Mouse (Mus musculus) natural killer cell, adult 2 months (primary cell): ENCODE measurements around the gene Fnip1.

Experiments
- DNase-seq, 2 experiments: peaks; one replicate each; pipeline ENCODE4 v3.0.0; 2022; ENCODE audit warnings: low spot score in 2 of 2

Fnip1 gene

DNA sequence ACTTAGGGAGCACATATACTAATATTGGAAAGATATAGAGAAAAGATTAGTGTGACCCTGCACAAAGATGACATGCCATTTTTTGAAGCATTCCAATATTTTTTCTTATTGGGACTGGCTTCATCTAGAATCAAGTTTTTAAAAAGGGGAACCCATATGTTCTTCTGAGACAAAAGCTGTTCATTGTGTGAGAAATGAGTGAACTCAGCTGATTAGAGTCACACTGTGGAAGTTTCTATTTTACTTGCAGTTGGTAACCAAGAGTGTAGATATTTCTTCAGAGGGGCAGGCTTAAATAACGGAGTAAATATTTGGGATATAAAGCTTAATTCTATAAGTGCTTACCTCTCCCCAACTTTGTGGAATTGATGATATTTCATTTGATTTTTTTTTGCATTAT is 20.2 kb downstream of the Fnip1 start:
- DNase-seq, result no peak

DNA sequence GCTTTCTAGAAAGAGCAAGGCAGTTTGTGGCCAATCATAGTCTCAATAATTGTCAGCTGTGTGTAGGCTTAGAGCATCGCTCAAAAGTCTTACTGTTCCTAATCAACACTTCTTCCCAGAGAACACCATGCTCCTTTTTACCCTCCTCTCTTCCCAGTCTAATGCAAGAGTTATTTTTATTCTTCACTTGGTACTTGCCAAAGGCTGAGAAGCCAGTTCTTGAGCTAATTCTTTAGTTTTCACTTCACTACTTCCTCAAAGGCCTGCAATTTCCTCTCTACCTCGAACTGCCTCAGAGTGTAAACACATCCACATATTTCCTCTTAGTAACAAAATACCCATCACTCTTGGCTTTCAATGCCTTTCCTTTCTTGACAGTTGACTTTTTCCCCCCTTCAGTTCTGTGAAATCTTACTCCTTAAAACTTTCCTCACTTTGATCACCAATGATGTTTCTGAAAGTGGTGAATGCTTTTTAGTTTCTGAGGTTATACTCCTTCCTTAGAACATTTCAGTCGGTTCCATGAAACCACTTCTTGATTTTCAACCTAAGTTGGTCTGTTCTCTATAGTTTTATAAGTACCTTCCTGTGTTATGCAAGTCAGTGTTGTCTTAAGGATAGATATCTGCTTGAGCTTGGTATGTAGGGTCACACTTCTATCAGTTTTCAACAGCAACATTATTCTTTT is 26.7 kb downstream of the Fnip1 start:
- no peak for DNase-seq

DNA sequence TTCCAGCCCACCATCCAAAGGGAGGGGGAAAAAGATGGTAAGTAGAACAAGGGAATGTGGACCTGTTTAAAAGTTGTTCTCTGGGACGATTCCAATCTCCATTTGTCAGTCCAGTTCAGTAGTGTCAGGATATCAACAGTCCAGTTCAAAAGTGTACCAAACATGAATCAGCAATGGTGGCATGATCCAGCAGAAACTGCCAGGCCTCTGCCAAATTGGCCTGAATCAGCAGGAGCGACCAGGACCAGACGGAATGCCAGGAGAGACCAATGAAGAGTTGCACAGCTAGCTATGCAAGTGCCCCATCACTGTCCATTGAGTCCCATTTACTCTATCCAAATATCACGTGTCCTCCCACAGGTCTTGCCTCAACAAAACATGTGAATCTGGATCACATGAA is 34.2 kb downstream of the Fnip1 start:
- DNase-seq, result no peak

DNA sequence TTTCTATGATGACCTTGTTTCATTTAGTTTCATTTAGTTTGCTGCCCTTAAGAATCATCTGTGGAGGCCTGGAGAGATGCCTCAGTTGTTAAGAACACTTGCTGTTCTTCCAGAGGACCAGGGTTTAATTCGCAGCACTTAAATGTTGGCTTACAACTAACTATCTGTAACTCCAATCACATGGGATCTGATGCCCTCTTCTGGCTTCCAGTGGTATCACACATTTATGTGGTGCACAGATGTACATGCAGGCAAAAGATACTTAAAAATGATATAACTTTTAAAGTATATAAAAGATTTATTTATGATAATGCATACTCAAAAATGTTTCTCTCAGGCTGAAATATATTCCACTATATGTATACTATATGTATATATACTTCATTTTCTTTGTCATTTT is 40.4 kb downstream of the Fnip1 start:
- DNase-seq, result no peak

DNA sequence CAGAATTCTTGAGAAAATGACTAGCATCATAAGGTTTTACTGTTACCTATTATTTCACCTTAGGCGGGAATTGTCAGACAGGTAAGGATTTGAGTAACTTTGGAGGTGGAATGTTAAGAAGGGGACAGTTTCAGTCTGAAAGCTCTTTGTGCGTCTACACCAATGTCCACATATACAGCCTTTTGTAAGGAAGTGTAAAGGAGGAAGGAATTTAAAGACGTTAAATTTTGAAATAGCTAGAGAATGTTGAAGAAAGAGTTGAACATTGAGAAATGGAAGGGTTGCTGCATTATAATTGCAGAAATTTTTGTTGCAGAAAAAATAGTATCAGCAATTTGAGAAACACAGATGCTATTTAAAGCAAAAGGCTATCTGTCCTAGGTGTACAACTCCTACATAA is 48.0 kb downstream of the Fnip1 start:
- no peak for DNase-seq

DNA sequence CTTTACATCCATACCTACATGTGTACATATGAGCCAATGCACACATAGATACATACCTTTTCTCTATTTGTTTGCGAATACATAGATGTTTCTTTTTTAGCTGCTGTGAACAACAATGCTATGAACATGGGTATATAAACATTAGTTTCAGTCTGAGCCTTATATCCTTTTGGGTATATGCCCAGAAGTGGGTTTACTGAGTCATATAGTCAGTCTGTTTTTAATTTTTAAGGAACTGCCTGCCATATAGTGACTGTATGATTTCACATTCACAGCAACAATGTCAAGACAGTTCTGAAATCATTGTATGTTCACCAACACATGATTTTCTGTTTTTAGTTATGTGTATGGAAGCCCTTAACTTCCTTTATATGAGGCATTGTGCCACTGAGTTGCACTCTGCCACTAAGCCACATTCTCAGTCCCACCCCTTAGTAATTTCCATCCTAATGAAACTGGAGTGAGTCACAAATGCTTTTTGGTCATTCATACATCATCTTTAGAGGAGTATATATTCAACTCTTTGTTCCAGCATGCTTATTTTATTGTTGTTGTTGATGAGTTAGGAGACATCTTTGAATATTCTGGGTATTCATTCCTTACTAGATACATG is 54.1 kb downstream of the Fnip1 start:
- no peak for DNase-seq

DNA sequence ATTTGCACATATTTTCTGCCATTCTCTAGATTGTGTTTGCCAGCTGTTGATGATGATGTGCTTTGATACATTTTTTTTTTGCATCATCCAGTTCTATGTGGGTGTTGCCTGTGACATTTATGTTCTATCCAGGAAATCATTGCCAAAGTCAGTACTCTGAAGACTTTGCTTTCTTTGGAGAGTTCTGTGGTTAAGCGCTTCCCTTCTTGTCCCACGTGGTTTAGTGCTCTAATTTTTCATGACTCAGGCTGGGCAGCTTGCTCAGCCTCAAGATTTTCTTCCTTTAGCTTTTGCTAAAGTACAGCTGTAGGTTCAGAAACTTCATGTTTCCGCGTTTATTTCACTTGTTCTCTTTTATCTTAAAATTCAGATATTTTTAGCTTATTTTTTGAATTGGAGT is 54.6 kb downstream of the Fnip1 start:
- DNase-seq, result peak in 1 of 2 experiments; percentile 13

DNA sequence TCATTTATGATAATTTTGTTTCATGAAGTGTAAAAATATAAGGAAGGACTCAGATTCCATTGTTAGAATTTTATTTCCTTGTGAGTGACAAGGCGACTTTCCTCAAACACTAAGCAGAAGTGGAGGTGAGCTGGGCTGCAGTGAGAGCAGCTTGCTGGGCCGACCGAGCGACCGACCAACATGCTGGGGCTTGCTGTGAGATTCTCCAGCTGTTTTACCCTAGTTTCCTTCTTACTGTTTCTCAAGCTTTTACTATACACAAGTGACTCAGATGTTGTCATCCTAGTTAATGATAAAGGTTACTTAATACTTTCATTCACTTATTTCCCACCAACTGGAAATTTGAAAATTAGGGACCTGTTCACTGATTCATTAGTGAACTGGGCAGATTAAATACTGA is 61.8 kb downstream of the Fnip1 start:
- no peak for DNase-seq

DNA sequence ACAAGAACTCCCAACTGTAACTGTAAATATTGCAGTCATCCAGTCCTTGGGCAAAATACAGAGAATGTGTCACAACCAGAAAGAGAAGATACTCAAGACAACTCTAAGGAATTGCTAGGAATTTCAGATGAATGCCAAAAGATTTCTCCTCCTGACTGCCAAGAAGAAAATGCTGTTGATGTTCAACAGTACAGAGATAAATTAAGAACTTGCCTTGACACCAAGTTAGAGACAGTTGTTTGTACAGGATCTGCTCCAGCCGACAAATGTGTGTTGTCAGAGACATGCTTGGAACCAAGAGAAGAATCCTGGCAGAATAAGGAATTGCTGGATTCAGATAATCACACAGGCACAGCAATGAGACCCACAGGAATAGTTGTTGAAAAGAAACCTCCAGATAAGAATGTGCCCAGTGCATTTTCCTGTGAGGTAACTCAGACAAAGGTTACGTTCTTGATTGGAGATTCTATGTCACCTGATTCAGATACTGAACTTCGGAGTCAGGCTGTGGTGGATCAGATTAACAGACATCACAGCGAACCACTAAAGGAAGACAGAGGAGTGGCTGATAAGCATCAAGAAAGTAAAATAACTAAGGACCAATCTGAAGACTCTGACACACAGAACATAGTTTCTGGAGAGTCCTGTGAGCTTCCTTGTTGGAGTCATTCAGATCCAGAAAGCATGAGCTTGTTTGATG is 64.7 kb downstream of the Fnip1 start:
- no peak for DNase-seq

DNA sequence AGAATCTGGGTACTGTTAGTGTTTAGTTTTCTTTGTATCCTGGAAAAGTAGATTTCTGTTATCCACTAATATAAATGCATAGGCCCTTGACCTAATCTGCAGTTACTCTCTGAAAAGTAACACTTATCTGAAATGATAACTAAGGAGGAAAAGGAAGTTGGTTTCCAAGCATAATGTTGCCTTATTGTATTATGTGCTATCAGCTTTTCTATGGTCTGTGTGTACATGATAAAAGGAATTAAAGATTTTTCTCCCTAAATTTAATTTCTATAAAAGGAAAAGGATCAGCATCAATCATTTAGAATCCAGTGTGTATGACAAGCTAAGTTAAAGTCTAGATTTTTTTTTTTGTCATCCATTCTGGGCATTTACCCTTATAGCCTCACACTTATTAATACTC is 75.6 kb downstream of the Fnip1 start:
- DNase-seq, result no peak

DNA sequence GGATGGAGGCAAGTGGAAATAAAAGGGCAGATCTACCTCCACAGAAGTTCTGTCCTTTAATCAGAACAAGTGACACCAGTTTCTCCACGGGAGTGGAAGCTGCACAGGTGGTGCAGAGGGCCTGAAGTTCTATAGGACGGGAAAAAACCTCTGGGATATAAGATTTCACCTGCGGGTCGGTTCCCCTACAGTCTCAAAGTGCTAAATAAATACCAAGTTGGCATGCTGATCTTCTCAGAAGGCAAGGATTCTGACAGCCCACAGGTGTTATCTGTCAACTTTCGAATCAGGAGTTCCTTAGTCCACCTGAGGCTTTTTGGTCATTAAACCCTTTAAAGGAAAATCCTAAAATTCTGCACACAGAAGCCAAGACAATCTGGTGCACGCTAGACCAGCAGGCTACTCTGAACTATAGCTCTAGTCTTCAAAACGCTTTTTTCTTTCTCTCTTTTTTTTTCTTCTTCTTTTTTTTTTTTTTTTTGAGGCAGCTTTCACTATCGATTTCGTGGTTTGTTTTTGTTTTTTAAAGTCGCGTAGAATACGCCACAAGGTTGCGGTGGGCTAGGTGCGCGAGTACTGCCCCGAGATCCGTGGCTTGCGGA is 84.0 kb downstream of the Fnip1 start:
- no peak for DNase-seq

DNA sequence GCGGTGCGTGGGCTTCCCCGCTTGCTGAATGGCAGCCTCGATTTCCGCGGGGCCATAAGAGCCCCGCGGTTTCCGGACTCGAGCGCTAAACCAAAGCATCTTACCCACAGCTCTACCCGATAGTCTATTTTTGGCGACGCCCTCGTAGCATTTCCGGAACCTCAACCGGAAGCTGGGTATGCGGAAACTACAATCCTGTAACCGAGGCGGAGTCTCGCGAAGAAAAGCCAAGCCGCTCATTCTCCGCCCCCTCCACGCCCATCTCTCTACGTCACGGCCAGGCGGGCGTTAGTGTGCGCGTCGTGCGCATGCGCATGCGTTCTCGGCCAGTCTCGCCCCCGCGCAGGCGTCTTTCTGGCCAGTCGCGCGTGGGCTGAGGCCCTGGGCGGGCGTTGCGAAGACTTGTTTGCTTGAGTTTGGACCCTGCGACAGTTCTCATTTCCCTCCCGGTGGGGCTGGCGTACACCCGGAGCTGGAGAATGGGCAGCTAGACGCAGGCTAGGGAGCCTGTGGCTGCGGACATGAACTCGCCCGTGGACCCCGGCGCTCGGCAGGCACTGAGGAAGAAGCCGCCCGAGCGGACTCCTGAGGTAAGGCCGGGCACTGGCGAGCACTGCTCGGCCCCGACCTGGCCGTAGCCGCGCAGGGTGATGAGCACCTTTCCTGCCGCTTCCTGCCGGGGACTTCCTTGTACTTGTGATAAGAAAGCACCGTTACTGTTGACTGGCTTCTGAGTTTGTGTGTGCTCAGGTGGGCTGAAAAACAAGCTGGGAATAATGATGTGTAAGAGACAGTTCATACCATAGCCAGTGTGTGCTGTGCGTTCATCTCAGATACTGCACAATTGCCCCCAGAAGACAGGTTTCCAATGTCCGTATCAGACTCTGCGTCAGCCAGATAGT is 84.8 kb downstream of the Fnip1 start, which contains the start of gene Rapgef6:
Gene Rapgef6, plus strand, starts transcription at position 319 of the 902 bp plus-strand sequence.
- peak; percentile 100 for DNase-seq

DNA sequence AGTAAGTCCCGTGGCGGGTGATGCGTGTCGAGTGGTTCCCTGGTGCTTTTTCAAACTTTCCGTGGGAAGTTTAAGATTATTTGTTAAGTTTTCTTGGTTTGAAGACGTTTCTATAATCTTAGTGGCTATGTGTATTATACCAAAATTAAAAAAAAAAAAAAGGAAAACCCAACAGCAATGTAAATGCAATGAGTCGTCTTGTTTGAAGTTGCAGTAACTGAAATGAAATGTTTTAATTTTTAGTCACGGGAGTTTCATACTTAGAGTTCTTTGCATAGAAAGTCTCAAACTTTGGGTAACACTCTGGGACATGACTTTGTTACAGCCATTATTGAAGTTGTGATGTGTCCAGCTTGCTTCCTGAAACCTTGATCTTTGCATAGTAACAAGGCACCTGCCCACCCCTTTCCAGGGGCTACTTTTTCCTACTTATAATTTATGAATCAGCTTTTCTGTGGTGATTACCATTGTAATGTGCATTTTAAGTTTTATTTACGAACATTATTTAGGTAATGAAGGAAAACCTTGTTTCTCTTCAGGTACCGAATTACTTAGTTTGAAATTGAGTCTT is 85.5 kb downstream of the Fnip1 start:
- no peak for DNase-seq

DNA sequence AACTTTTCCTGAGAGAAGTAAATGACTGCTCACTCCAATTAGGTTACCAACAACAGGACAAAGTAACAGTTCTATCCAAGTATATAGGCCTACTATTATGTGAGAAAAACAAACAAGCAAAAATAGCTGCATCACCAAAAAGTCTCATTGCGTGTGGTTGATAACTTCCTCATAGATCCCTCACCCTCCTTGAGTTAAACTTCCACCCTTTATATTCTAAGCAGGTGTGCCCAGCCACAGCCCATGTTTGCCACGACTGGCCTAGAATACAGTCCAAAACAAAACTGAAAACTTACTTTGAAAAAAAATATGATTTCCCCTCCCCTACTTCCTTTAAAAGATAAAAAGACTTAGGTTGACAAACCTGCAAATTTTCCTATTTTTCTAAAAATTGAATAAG is 90.0 kb downstream of the Fnip1 start:
- DNase-seq, result no peak

DNA sequence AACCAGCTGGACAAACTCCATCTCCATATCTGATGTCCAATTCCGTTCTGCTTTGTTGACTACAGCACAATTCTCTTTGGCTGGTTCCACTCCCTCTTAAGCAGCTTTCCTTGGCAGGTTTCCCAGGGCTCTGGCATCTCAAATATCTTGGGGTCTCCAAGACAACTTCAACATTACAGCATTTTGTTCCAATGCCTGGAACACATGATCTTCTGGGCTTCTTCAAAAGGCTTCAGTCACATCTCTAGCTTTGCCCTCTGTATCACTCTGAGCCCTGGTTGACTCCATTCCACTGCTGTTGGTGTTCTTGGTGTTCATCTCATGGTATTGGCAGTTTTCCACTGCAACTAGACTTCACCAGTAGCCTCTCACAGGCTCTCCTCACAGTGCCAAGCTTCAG is 92.4 kb downstream of the Fnip1 start:
- no peak for DNase-seq

DNA sequence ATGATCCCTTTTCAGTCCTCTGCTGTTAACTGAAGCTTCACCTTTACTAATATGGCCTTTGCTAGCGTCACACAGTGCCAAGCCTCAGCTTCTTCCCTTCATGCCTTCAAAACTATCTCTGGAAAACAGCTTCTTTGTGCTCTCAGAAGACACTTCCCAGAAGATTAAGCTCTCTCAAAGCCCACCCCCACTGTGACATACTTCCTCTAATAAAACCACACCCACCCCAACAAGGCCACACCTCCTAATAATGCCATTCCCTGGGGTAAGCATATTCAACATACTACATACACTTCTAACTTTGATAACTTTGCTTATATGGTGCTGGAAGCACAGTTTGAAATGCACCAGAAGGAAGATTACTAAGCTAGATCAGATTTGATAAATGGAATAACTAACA is 92.9 kb downstream of the Fnip1 start:
- no peak for DNase-seq

DNA sequence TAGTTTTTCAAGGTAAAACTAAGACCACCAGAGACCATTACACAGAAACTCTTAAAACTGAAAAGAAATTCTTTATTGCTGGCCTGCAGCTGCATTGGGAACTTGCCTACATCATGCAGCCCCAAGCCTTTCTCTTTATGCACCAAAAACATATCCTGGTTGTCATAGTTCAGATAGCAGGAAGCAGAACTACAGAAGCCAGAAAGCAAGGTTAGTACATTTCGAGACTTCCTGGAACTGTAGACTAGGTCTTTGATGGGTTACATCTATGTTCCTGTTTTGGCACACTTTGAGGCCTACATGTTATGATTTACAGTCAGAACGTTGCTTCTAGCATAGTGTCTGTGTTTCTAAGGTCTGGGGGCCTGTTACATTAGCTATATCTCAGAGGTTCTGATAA is 95.8 kb downstream of the Fnip1 start:
- peak in 1 of 2 experiments; percentile 31 for DNase-seq

DNA sequence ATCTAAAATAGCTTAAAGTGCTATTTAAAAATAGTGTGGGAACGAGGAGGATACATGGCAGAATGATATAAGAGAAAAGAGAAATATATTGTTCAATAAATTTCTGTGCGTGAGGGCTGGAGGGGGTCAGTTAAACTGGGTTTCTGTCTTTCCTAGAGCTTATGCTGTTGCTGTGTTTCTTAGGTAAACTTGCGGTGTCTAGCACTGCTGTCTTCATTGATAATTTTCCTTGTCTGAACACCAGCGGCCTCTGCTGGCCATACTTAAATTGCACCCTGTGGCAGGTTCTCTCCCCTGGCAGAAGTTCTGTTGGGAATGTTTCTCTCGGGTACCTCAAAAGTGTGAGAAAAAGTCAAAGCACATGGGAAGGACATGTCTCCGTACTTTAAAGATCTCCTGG is 96.9 kb downstream of the Fnip1 start:
- DNase-seq, result peak; percentile 52 to 76

DNA sequence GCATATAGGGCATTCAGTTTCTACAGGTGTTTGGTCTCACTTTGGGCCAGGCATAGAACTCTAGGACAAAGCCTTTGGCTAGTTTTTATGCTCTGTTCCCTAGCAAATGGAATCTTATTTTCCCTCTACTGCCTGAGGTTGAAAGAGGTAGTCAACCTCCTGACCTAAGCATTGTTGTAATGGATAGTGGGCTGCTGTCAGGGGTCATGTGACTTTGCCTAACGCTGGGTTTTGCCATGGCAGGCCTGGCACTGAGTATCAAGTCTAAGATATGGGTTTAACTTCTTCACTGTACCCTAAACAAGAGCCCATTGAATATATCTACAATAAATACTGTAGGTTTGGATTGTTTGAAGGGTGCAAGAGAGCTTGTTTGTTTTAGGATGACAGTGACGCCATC is 101.0 kb downstream of the Fnip1 start:
- no peak for DNase-seq

DNA sequence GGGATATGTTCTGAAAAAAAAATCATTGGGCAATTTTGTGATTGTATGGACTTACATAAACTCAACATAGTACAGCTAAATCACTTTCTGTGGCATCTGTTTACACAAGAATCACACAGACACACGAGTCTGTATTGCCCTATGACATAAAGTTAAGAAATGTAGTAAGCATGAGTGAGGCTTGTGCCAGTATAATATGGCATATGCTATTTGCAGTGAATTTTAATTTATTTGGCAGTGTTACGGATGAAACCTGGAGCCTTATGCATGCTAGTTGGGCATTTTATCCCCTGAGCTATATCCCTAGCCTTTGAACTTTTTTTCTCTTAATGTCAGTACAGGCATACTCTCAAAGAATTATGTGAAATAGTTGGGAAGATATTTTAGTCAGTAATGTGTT is 101.5 kb downstream of the Fnip1 start:
- DNase-seq, result no peak

DNA sequence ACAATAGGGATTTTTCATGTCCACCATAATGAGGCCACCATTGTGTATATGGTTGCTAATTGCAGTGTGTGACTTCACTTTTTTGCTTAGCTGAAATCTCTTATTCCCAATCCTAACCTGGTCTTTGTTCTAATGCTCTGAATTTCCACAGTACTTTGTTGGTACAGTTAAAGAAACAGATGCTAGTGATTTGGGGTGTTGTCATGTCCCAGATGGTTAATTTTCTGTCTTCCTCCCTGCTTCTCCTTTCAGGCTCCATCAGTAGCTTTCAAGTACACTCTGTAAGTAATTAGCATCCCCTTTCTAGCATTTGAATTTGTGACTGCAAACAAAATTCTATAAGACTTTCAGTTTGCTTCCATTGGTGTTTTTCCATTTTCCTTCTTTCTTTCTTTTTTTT is 102.3 kb downstream of the Fnip1 start:
- DNase-seq, result no peak
